Mouse (Mus musculus) kidney, postnatal 14 days (tissue): Measurements from ENCODE around the gene Vmn1r115.
"Not testable (repeated sequence)": the region's sequence is repeated elsewhere in the genome, so short reads cannot be mapped to it uniquely, and the experiment has no call there.

Experiments used
- DNase-seq: peaks from one replicate; pipeline ENCODE4 v3.0.0; 2022; ENCODE audit warnings: mixed read lengths

Gene Vmn1r115

DNA sequence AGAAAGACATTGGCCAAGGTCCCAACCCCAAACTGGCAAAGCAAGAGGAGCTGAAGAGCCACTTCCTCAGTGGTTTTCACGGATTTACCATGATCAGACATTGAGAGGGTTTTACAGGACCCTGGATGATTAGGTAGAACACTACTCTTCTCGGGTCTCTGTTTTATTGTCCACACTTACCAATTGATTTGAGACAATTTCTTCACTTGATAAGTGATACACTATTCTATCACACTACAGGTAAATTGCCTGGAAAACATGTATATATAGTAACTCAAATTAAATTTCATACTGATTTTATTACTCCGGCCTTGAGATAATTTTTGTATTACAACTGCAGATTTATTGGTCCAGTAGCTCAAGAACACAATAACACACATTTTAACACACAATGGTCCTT, at the start of gene Vmn1r115:
Gene Vmn1r115 (minus strand): TSS at position 101 of the 400 bp plus-strand sequence.
- not testable (repeated sequence) for DNase-seq

DNA sequence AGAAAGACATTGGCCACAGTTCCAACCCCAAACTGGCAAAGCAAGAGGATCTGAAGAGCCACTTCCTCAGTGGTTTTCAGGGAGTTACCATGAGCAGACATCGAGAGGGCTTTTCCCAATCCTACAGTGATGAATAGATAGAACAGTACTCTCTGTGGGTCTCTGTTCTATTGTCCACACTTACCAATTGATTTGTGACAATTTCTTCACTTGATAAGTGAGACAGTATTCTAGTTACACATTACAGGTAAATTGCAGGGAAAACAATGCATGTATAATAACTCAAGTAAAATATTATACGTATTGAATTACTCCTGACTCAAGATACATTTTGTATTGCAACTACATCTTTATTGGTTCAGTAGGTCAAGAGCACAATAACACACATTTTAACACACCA, 39.2 kb upstream of the Vmn1r115 start, which contains the start of gene Vmn1r117:
Gene Vmn1r117 (minus strand): TSS at position 101 of the 400 bp plus-strand sequence.
- not testable (repeated sequence) for DNase-seq

DNA sequence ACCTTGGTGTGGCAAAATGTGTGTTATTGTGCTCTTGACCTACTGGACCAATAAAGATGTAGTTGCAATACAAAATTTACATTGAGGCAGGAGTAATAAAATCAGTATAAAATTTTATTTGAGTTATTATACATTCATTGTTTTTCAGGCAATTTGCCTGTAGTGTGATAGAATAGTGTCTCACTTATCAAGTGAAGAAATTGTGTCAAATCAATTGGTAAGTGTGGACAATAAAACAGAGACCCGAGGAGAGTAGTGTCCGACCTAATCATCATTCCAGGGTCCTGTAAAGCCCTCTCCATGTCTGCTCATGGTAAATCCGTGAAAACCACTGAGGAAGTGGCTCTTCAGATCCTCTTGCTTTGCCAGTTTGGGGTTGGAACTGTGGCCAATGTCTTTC, 27.2 kb upstream of the Vmn1r115 start, which contains the start of gene Vmn1r116:
Gene Vmn1r116 (plus strand): TSS at position 301 of the 400 bp plus-strand sequence.
- DNase-seq: not testable (repeated sequence)

DNA sequence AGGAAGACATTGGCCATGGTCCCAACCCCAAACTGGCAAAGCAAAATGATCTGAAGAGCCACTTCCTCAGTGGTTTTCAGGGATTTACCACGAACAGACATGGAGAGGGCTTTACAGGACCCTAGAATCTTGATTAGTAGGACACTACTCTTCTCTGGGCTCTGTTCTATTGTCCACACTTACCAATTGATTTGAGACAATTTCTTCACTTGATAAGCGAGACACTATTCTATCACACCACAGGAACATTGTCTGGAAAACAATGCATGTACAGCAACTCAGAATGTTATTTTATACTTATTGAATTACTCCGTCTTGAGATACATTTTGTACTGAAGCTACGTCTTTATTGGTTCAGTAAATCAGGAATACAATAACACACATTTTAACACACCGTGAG, 32.7 kb downstream of the Vmn1r115 start, which contains the start of gene Vmn1r114:
Gene Vmn1r114 (minus strand): TSS at position 101 of the 400 bp plus-strand sequence.
- DNase-seq: not testable (repeated sequence)
